Mouse (Mus musculus) WW6 (cell line): Measurements from ENCODE around the gene Hlcs.

Experiments
- DNase-seq: peaks from one replicate; pipeline ENCODE4 v3.0.0-alpha.2; 2013; ENCODE audit warnings: low read depth, low spot score

Hlcs gene

GRCm38 (mm10) chr16:94094251-94095108, 218.9 kb downstream of the Hlcs start:
- no peak for DNase-seq

- no peak for DNase-seq
Measured at GRCm38 (mm10) chr16:94093151-94093863, 220.1 kb downstream of the Hlcs start.

GRCm38 (mm10) chr16:94092511-94093150, 220.7 kb downstream of the Hlcs start:
- DNase-seq = no peak

GRCm38 (mm10) chr16:94088819-94089692, 224.3 kb downstream of the Hlcs start:
- no peak for DNase-seq

GRCm38 (mm10) chr16:94088226-94088748, 225.1 kb downstream of the Hlcs start:
- no peak for DNase-seq

- no peak for DNase-seq
Measured at GRCm38 (mm10) chr16:94087570-94088225, 225.7 kb downstream of the Hlcs start.

GRCm38 (mm10) chr16:94086701-94087569, 226.4 kb downstream of the Hlcs start:
- DNase-seq = no peak

- no peak for DNase-seq
Measured at GRCm38 (mm10) chr16:94085603-94086285, 227.6 kb downstream of the Hlcs start.

GRCm38 (mm10) chr16:94084711-94085602, 228.4 kb downstream of the Hlcs start, which contains the start of gene Sim2:
TSS of gene Sim2 (plus strand) at chr16:94084931.
- DNase-seq = no peak

- no peak for DNase-seq
Measured at GRCm38 (mm10) chr16:94083848-94084525, 229.4 kb downstream of the Hlcs start.

GRCm38 (mm10) chr16:94082960-94083847, 230.2 kb downstream of the Hlcs start:
- DNase-seq = no peak

- no peak for DNase-seq
Measured at GRCm38 (mm10) chr16:94081996-94082708, 231.2 kb downstream of the Hlcs start.

GRCm38 (mm10) chr16:94081596-94081995, 231.8 kb downstream of the Hlcs start:
- DNase-seq = no peak

GRCm38 (mm10) chr16:94079856-94080555, 233.4 kb downstream of the Hlcs start:
- DNase-seq = no peak
